Mouse (Mus musculus) E14TG2a.4 (cell line): ENCODE data around the gene Mat2a.

Source experiments
- CTCF ChIP-seq: conservative IDR thresholded peaks from 2 replicates; pipeline ENCODE4 v1.5.1; 2014; ENCODE audit warnings: low read length
- POU5F1 ChIP-seq: IDR thresholded peaks from 2 replicates; pipeline ENCODE4 v1.6.1; 2014; ENCODE audit warnings: low read length, borderline replicate concordance

- TF ChIP-seq CTCF (no peak), POU5F1 (no peak)
Measured at GRCm38 (mm10) chr6:72475221-72475985, 36.0 kb upstream of the Mat2a start.
